Mouse (Mus musculus) ES-E14 (cell line): ENCODE results near the gene Pcyt1a. TPM values are rescaled to one million over a fixed set of nuclear protein-coding genes. Genes with fewer than 3 reads are reported as not detected.
"Not testable (repeated sequence)": the region's sequence is repeated elsewhere in the genome, so short reads cannot be mapped to it uniquely, and the experiment has no call there.

Source experiments
- DNase-seq: peaks from one replicate; pipeline ENCODE4 v3.0.0-alpha.2; 2013; ENCODE audit warnings: low read depth, low spot score
- H3K27ac ChIP-seq: 2 replicates; pipeline ENCODE4 v1.5.1; 2012; ENCODE audit warnings: low read depth, mild to moderate bottlenecking, low read length, moderate library complexity, mixed read lengths; ENCODE audit not compliant: poor library complexity, insufficient read depth, severe bottlenecking
- H3K36me3 ChIP-seq: 2 replicates; pipeline ENCODE4 v1.6.1; 2012; ENCODE audit warnings: mild to moderate bottlenecking, low read length, moderate library complexity, mixed read lengths; ENCODE audit not compliant: control insufficient read depth, poor library complexity, insufficient read depth, severe bottlenecking
- H3K4me1 ChIP-seq, 2 experiments: fragments of 150-350 bp in 1 of 2; sonication (generic) in 1 of 2; 2 replicates each; pipeline ENCODE4 v1.6.1; 2012; ENCODE audit warnings: low read length in 2 of 2, mild to moderate bottlenecking in 1 of 2, mixed read lengths in 1 of 2; ENCODE audit not compliant: control insufficient read depth in 2 of 2, insufficient read depth in 2 of 2, poor library complexity in 1 of 2
- H3K4me3 ChIP-seq, 2 experiments: fragments of 150-350 bp in 1 of 2; sonication (generic) in 1 of 2; 2 replicates each; pipeline ENCODE4 v1.5.1; 2012; ENCODE audit warnings: low read length in 2 of 2, low read depth in 1 of 2, mild to moderate bottlenecking in 1 of 2, mixed read lengths in 1 of 2; ENCODE audit not compliant: insufficient read depth in 1 of 2, poor library complexity in 1 of 2, severe bottlenecking in 1 of 2
- H3K9ac ChIP-seq: 2 replicates; pipeline ENCODE4 v1.6.1; 2012; ENCODE audit warnings: low read depth, mild to moderate bottlenecking, low read length, mixed read lengths; ENCODE audit not compliant: poor library complexity, insufficient read depth, severe bottlenecking
- H3K9me3 ChIP-seq: fragments of 150-350 bp; sonication (generic); 2 replicates; pipeline ENCODE4 v1.6.1; 2012; ENCODE audit warnings: low read depth, mild to moderate bottlenecking, low read length; ENCODE audit not compliant: control insufficient read depth, insufficient read depth
- CHD2 ChIP-seq: IDR thresholded peaks from 2 replicates; pipeline ENCODE4 v1.6.1; 2014; ENCODE audit warnings: mild to moderate bottlenecking, low read depth, low read length, inconsistent platforms
- HCFC1 ChIP-seq: IDR thresholded peaks from 2 replicates; pipeline ENCODE4 v1.6.1; 2012; ENCODE audit warnings: low read length, inconsistent platforms, borderline replicate concordance; ENCODE audit not compliant: insufficient read depth
- MAFK ChIP-seq: IDR thresholded peaks from 2 replicates; pipeline ENCODE4 v1.6.1; 2014; ENCODE audit warnings: mild to moderate bottlenecking, low read depth, low read length, inconsistent platforms; ENCODE audit not compliant: insufficient read depth
- ZC3H11A ChIP-seq: IDR thresholded peaks from 2 replicates; pipeline ENCODE4 v1.6.1; 2012; ENCODE audit warnings: low read depth, mild to moderate bottlenecking, inconsistent platforms, low read length, borderline replicate concordance
- ZNF384 ChIP-seq: IDR thresholded peaks from 2 replicates; pipeline ENCODE4 v1.6.1; 2012; ENCODE audit warnings: low read depth, low read length, inconsistent platforms
- in situ Hi-C, 2 experiments: fragments of 600-800 bp; cut with MboI; formaldehyde crosslinking; loops; one replicate each; pipeline ENCODE4 v1.15.1; 2025; ENCODE audit warnings: low sequenced_read_pairs in 2 of 2, inconsistent platforms in 1 of 2; ENCODE audit not compliant: unreplicated experiment in 2 of 2
- total RNA-seq: library from RNA; depleted of rRNA; stranded (reverse); fragments of 300-350 nt; gene quantifications from 2 replicates; pipeline ENCODE4 v1.2.3, GENCODE M21; 2012

Gene Pcyt1a
- total RNA-seq, 1 experiment, result 18.2 TPM

DNA sequence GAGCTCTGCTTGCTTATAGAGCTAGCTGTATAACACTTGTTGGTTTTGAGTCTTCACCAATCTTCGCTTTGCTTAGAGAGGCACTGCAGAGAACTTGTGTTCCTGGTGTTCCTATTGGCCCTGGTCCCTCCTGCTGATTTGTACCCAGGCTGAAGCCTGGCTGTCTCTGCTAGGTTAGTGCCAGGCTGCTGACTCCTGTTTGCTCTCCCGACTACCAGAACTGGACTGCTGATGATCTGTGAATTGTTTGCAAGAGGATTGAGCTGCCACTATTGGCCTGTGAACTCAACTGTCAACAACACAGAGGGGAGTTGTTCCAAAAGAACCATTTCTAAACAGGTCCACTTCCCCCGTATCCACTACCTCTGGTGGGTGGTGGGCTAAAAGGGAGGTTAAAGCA lies 10.7 kb downstream of the Pcyt1a start:
- Histone ChIP-seq H3K36me3 (0 out of 2 replicates have a peak, but pooled peaks cover 1% of the 10 kb centered on the region), H3K27ac (no peak overlapping the region), H3K9ac (no peak overlapping the region), H3K4me1 (no peaks in the 10 kb centered on the region), H3K4me3 (no peak overlapping the region), H3K9me3 (no peaks in the 10 kb centered on the region)
- TF ChIP-seq ZNF384, result no peak
- TF ChIP-seq HCFC1, result no peak
- TF ChIP-seq ZC3H11A, result no peak
- no peak for TF ChIP-seq MAFK
- no peak for TF ChIP-seq CHD2
- no peak for DNase-seq
- in situ Hi-C loops, result no loop called here

DNA sequence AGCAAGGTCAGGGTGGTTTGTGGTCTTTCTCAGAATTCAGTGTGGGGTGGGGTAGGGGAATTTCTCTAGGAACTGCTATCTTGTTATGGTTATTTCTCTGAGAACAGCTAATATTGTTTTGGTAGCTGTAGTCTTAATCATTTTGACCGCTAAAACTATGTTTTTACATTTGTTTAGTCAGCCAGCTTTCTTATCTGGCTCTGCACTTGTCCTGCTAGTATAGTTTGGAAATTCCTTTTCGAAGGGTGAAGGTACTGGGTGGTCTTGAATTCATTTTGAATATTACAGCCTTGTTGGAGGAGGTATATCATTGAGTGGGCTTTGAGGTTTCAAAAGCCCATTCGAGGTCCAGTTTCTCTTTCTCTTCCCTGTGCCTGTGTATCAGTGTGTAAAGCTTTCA lies 13.9 kb downstream of the Pcyt1a start:
- H3K27ac ChIP-seq, in situ Hi-C loops: not testable (repeated sequence)

DNA sequence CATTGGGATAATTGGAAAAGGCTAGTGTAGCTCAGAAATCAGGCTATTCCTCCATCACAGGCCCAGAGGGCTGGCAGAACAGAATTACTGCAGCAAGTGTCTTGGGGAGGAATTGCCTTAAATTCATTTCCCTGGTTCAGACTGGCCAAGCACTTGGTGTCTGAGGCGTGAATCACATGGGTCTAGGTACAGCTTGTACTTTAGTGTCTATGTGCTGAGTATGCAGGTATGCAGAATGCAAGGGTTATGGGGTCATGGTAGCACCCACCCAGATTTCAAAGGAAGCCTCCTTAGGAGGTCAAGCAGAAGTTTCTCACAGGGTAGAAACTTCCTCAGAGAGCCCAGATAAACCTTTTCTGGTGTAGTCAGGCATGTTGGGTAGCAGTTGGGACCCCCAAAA lies 14.8 kb downstream of the Pcyt1a start:
- Histone ChIP-seq H3K36me3 (no peaks in the 10 kb centered on the region), H3K27ac (no peak overlapping the region), H3K9me3 (no peaks in the 10 kb centered on the region), H3K4me1 (no peaks in the 10 kb centered on the region), H3K9ac (no peak overlapping the region), H3K4me3 (no peak overlapping the region)
- in situ Hi-C loops, result no loop called here
- TF ChIP-seq CHD2, result no peak
- TF ChIP-seq ZC3H11A, result no peak
- no peak for TF ChIP-seq HCFC1
- DNase-seq, result no peak

More for the DNA sequence above, 13.9 kb downstream of the Pcyt1a start:
- not testable (repeated sequence) for H3K4me1 ChIP-seq, H3K4me3 ChIP-seq, H3K9ac ChIP-seq, H3K36me3 ChIP-seq, DNase-seq, H3K9me3 ChIP-seq

DNA sequence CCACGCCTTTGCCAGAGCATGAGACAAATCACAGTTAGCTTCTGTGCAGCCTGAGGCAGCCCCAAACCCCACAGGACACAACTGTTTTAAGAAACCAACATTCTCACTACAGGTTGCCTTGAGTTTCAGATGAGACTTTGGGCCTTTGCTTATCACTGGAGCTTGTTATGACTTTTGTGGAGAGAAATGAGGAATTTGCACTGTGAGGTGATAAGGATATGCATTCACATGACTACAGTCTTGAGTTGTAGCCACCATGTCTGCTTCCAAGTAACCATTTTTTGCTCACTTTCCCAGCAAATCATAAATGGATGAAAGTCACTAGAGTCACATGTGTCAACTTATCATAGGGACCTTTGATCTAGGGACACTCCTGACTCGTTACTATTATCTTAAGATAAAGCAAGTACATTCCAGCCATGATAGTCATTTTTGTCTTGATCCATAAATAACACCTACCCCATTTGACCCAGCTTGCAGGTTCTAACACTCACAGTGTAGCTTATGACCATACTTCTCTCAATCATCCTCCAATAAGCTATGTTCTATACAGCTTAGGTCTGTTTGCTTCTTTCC lies 15.9 kb downstream of the Pcyt1a start:
- Histone ChIP-seq H3K9ac (no peak overlapping the region), H3K9me3 (no peaks in the 10 kb centered on the region), H3K4me3 (no peak overlapping the region), H3K27ac (no peak overlapping the region), H3K4me1 (no peaks in the 10 kb centered on the region), H3K36me3 (no peaks in the 10 kb centered on the region; the same call in 1 of the 2 replicates)
- no peak for TF ChIP-seq ZC3H11A
- no peak for TF ChIP-seq CHD2
- no peak for TF ChIP-seq MAFK
- no peak for DNase-seq
- in situ Hi-C loops, result no loop called here

DNA sequence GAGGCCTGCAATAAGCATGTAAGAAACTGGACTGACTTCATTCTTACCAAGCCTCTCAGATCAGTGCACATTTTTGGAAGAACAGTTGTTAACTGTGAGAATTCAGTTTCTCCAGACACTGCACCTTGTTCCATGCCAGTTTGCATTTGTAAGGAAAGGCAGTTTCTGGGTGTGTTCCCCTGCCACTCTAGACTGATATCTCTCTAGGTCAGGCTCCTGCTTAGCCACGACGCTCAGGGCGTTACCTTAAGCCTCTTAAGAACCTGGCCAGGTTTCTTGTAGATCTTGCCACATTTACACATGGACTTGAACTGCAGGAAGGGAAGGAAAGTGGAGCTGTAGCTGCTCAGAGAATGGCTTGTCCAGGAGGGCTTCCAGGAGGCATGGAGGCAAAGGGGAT lies 18.9 kb downstream of the Pcyt1a start:
- no peak overlapping the region for H3K27ac ChIP-seq
- TF ChIP-seq CHD2 (no peak), ZNF384 (no peak)
- no peak overlapping the region for H3K4me3 ChIP-seq
- DNase-seq, result no peak
- in situ Hi-C loops, result no loop called here
- no peaks in the 10 kb centered on the region for H3K9me3 ChIP-seq
- H3K9ac ChIP-seq, result no peak overlapping the region; the same call in 1 of the 2 replicates
- no peaks in the 10 kb centered on the region for H3K4me1 ChIP-seq
- H3K36me3 ChIP-seq, result no peaks in the 10 kb centered on the region; the same call in 1 of the 2 replicates
